In the genomic region with DNA sequence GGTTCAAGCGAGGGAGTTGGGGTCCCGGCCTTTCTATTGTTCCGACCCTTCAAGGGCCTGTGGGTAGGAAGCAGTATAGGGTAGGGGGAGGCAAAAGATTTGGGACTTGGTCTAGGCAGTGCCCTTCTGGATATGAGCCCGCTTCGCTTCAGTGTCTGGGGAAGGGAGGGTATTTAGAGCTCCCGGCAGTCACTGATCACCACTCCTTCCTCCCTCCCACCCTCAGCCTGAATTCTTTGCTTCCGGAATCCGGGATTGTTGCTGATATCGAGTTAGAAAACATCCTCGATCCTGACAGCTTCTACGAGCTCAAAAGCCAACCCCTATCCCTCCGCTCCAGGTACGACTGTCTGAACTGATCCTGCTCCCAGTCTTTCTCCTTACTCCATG, we compare ENCODE assay signal across 9 mouse cellular contexts. TPM values are rescaled to one million over a fixed set of nuclear protein-coding genes. Genes with fewer than 3 reads are reported as not detected.
DNase-seq lines count a peak whose midpoint lies in the region; ATAC-seq and TF ChIP-seq lines count a peak whose summit lies in the region.
"Had no signal": no experiment of that assay in that cellular context is flagged by ENCODE, and none has a peak within 500 bp of the region (broad histone marks: within the 10 kb centered on the region; RNA-seq: fewer than 3 reads in every experiment).

No protein-coding gene starts in this region.

- peak overlapping the region; percentile 7 for H3K9ac ChIP-seq in heart, adult 2 months (ENCODE audit: low read depth, low read length)
- H3K9ac ChIP-seq in hindbrain, embryonic 13.5 days, result peak overlapping the region; percentile 56; the same call in 1 of the 2 replicates

- intact Hi-C loops in heart, adult 2 months (cut with DNase I), result no loop called here

- H3K27me3 ChIP-seq in heart, adult 2 months (ENCODE audit: control insufficient read depth, insufficient read depth, low read length), result no peaks in the 10 kb centered on the region
- H3K27me3 ChIP-seq in hindbrain, embryonic 13.5 days, result no peaks in the 10 kb centered on the region
- H3K27me3 ChIP-seq in midbrain, embryonic 10.5 days (ENCODE audit: low read depth, poor library complexity, severe bottlenecking), result no peaks in the 10 kb centered on the region

- no peaks in the 10 kb centered on the region for H3K79me2 ChIP-seq in heart, adult 2 months (replicated peaks; ENCODE audit: control insufficient read depth, insufficient read depth, low read length)

- peak; percentile 7 to 27 for DNase-seq in heart, adult 2 months
- DNase-seq in heart, adult 8-10 months (ENCODE audit: low spot score), result no peak
- DNase-seq in ZHBTc4 (ENCODE audit: low read depth, low spot score), result peak; percentile 73
- no peak for DNase-seq in midbrain, embryonic 10.5 days (ENCODE audit: low spot score)
- DNase-seq in ovary, postnatal 10 days (ENCODE audit: low spot score), result no peak
- no peak for DNase-seq in ovary, adult 18-20 months (ENCODE audit: low spot score)
- no peak for DNase-seq in cerebellum, adult 9-10 months

- TF ChIP-seq EP300 in heart, adult 2 months (IDR thresholded peaks at IDR 0.05; ENCODE audit: insufficient read depth, low read depth, low read length), result no peak

- TF ChIP-seq CTCF in heart, adult 2 months (IDR thresholded peaks at IDR 0.05), result no peak

- TF ChIP-seq POLR2A in heart, adult 2 months (IDR thresholded peaks at IDR 0.05; ENCODE audit: insufficient read depth, low read depth, low read length), result no peak

- no peaks in the 10 kb centered on the region for H3K9me3 ChIP-seq in hindbrain, embryonic 13.5 days
- peaks cover 22% of the 10 kb centered on the region for H3K9me3 ChIP-seq in midbrain, embryonic 10.5 days (replicated peaks)

- H3K4me2 ChIP-seq in hindbrain, embryonic 13.5 days, result peak overlapping the region; percentile 66

- ATAC-seq in hindbrain, embryonic 13.5 days (ENCODE audit: low FRiP score), result no peak

- H3K4me1 ChIP-seq in heart, adult 2 months (ENCODE audit: control insufficient read depth, insufficient read depth, low read length), result peaks cover 1% of the 10 kb centered on the region
- peaks cover 30% of the 10 kb centered on the region for H3K4me1 ChIP-seq in hindbrain, embryonic 13.5 days (replicated peaks)
- peaks cover 28% of the 10 kb centered on the region for H3K4me1 ChIP-seq in midbrain, embryonic 10.5 days

- peak overlapping the region; percentile 53 for H3K27ac ChIP-seq in heart, adult 2 months
- no peak overlapping the region; the same call in 1 of the 2 replicates for H3K27ac ChIP-seq in hindbrain, embryonic 13.5 days
- peak overlapping the region; percentile 28; the same call in 1 of the 2 replicates for H3K27ac ChIP-seq in midbrain, embryonic 10.5 days (replicated peaks)

- peaks cover 5% of the 10 kb centered on the region for H3K36me3 ChIP-seq in heart, adult 2 months (ENCODE audit: control insufficient read depth, insufficient read depth, low read length)
- peaks cover 31% of the 10 kb centered on the region for H3K36me3 ChIP-seq in hindbrain, embryonic 13.5 days
- H3K36me3 ChIP-seq in midbrain, embryonic 10.5 days, result peaks cover 44% of the 10 kb centered on the region

- WGBS in heart, adult 2 months, result 21% methylated on average over 13 of the region's 13 CpGs
- 24% methylated on average over 13 of the region's 13 CpGs for WGBS in hindbrain, embryonic 13.5 days
- 28% methylated on average over 11 of the region's 13 CpGs for WGBS in midbrain, embryonic 10.5 days

- peak overlapping the region; percentile 19; the same call in 1 of the 2 replicates for H3K4me3 ChIP-seq in heart, adult 2 months
- peak overlapping the region; percentile 60 for H3K4me3 ChIP-seq in hindbrain, embryonic 13.5 days
- peak overlapping the region; percentile 75 for H3K4me3 ChIP-seq in midbrain, embryonic 10.5 days

RNA-seq across cellular contexts. Expression of gene Tfe3, which starts 2.9 kb away (rescaled TPM):
- 10 to 100 TPM; 13.0 to 15.4 TPM for total RNA-seq in heart, adult 2 months (2021)
- polyA plus RNA-seq in heart, adult 2 months (2012; rRNA removed), result 11.1 and 13.5 TPM in 2 replicates
- total RNA-seq in heart, adult 8-10 months (2022), result 10 to 100 TPM; 11.9 to 16.9 (median 14.8) TPM
- 24.8 and 25.5 TPM in 2 replicates for polyA plus RNA-seq in hindbrain, embryonic 13.5 days (2015; fragmentation: Nextera tagmentation; extraction: Ambion mirVana)
- polyA plus RNA-seq in midbrain, embryonic 10.5 days (2016; fragmentation: Nextera tagmentation; extraction: Ambion mirVana), result 27.9 and 35.8 TPM in 2 replicates

RNA-seq across cellular contexts. Expression of gene Ccdc120, which starts 14.6 kb away (rescaled TPM):
- total RNA-seq in heart, adult 2 months (2021), result 1 to 10 TPM in 1 of 2 experiments, under 1 TPM in 1; 0.32 to 1.1 TPM
- polyA plus RNA-seq in heart, adult 2 months (2012; rRNA removed), result 1.1 and 2.8 TPM in 2 replicates
- 1 to 10 TPM in 1 of 4 experiments, under 1 TPM in 3; 0.37 to 1.0 (median 0.73) TPM for total RNA-seq in heart, adult 8-10 months (2022)
- 53.9 and 55.5 TPM in 2 replicates for polyA plus RNA-seq in hindbrain, embryonic 13.5 days (2015; fragmentation: Nextera tagmentation; extraction: Ambion mirVana)
- polyA plus RNA-seq in midbrain, embryonic 10.5 days (2016; fragmentation: Nextera tagmentation; extraction: Ambion mirVana), result 17.0 and 17.6 TPM in 2 replicates

RNA-seq across cellular contexts. Expression of gene Gripap1, which starts 24.3 kb away (rescaled TPM):
- total RNA-seq in heart, adult 2 months (2021), result 10 to 100 TPM; 20.8 to 24.6 TPM
- polyA plus RNA-seq in heart, adult 2 months (2012; rRNA removed), result 25.3 and 38.9 TPM in 2 replicates
- total RNA-seq in heart, adult 8-10 months (2022), result 10 to 100 TPM; 23.1 to 26.1 (median 24.7) TPM
- polyA plus RNA-seq in hindbrain, embryonic 13.5 days (2015; fragmentation: Nextera tagmentation; extraction: Ambion mirVana), result 73.9 and 77.7 TPM in 2 replicates
- polyA plus RNA-seq in midbrain, embryonic 10.5 days (2016; fragmentation: Nextera tagmentation; extraction: Ambion mirVana), result 47.3 and 58.8 TPM in 2 replicates

RNA-seq across cellular contexts. Expression of gene Praf2, which starts 37.0 kb away (rescaled TPM):
- total RNA-seq in heart, adult 2 months (2021), result 1 to 10 TPM; 6.1 to 6.7 TPM
- polyA plus RNA-seq in heart, adult 2 months (2012; rRNA removed), result 15.8 and 19.5 TPM in 2 replicates
- 1 to 10 TPM; 4.3 to 6.7 (median 5.7) TPM for total RNA-seq in heart, adult 8-10 months (2022)
- polyA plus RNA-seq in hindbrain, embryonic 13.5 days (2015; fragmentation: Nextera tagmentation; extraction: Ambion mirVana), result 113 TPM in 2 replicates
- 85.9 and 90.5 TPM in 2 replicates for polyA plus RNA-seq in midbrain, embryonic 10.5 days (2016; fragmentation: Nextera tagmentation; extraction: Ambion mirVana)

RNA-seq across cellular contexts. Expression of gene Gm45208, which starts 43.2 kb away (rescaled TPM):
- under 1 TPM in 1 of 2 experiments, not detected in 1; 0.94 TPM for total RNA-seq in heart, adult 2 months (2021)
- 0.21 TPM in 1 of 2 replicates, not detected in the other for polyA plus RNA-seq in heart, adult 2 months (2012; rRNA removed)
- not detected for total RNA-seq in heart, adult 8-10 months (2022)
- polyA plus RNA-seq in hindbrain, embryonic 13.5 days (2015; fragmentation: Nextera tagmentation; extraction: Ambion mirVana), result 0.60 TPM in 1 of 2 replicates, not detected in the other
- 0.36 and 0.50 TPM in 2 replicates for polyA plus RNA-seq in midbrain, embryonic 10.5 days (2016; fragmentation: Nextera tagmentation; extraction: Ambion mirVana)
- total RNA-seq: MEL had no signal

Comparison
In these comparisons a context has a peak if more than half of its experiments do, and no peak if none do; other contexts are left out.
1. DNase-seq: peak in heart, adult 2 months (2 of 2) and ZHBTc4 (single experiment); none in heart, adult 8-10 months (single experiment), midbrain, embryonic 10.5 days (single experiment), ovary, postnatal 10 days (single experiment), ovary, adult 18-20 months (single experiment) and cerebellum, adult 9-10 months (single experiment).
2. H3K4me3 ChIP-seq: peak in every context shown above with its lines; median percentile 75 in midbrain, embryonic 10.5 days; 60 in hindbrain, embryonic 13.5 days; 19 in heart, adult 2 months.